Mouse (Mus musculus): Measurements from ENCODE around the gene Dpy30. TPM values are rescaled to one million over a fixed set of nuclear protein-coding genes. Genes with fewer than 3 reads are reported as not detected.
A peak's percentile ranks its signal among the peaks of the same experiment; 100 is the strongest.
"Not testable (repeated sequence)": the region's sequence is repeated elsewhere in the genome, so short reads cannot be mapped to it uniquely, and the experiment has no call there.

Dpy30 gene
- polyA plus RNA-seq, 2 experiments = 104 to 145 TPM

GRCm38 (mm10) chr17:74338225-74338931 is 14.6 kb upstream of the Dpy30 start:
- no peak for TF ChIP-seq EP300 (IDR thresholded peaks at IDR 0.05; ENCODE audit: low read depth)
- TF ChIP-seq CTCF (IDR thresholded peaks at IDR 0.05; ENCODE audit: low read depth) = 0 out of 2 replicates have a peak, but pooled peaks have one; percentile 3
- peak overlapping the region; percentile 84 for H3K4me2 ChIP-seq (ENCODE audit: low read depth)
- H3K4me3 ChIP-seq (ENCODE audit: insufficient read depth in 1 of 2, low read depth in 2 of 2, low read length in 2 of 2) = peak overlapping the region; percentile 68 to 86
- H3K36me3 ChIP-seq (replicated peaks; ENCODE audit: control insufficient read depth, insufficient read depth, low read depth) = no peaks in the 10 kb centered on the region
- under 1% methylated on average over 47 of the region's 50 CpGs for WGBS (ENCODE audit: insufficient replicate concordance)
- H3K4me1 ChIP-seq (replicated peaks; ENCODE audit: control insufficient read depth in 2 of 2, insufficient read depth in 2 of 2, low read length in 1 of 2) = peaks cover 12 to 20% of the 10 kb centered on the region in 2 experiments
- peak overlapping the region; percentile 82 for H3K9ac ChIP-seq (replicated peaks)
- peak; percentile 88 to 90 (median 89) for DNase-seq (ENCODE audit: low read depth in 3 of 3, low spot score in 3 of 3)
- peak overlapping the region; percentile 81 for H3K27ac ChIP-seq
- H3K27me3 ChIP-seq (ENCODE audit: control insufficient read depth, insufficient read depth, low read length) = no peaks in the 10 kb centered on the region
- peak; percentile 95 for ATAC-seq (ENCODE audit: insufficient read depth)
- no peaks in the 10 kb centered on the region for H3K9me3 ChIP-seq (ENCODE audit: control insufficient read depth, low read length)

DNA sequence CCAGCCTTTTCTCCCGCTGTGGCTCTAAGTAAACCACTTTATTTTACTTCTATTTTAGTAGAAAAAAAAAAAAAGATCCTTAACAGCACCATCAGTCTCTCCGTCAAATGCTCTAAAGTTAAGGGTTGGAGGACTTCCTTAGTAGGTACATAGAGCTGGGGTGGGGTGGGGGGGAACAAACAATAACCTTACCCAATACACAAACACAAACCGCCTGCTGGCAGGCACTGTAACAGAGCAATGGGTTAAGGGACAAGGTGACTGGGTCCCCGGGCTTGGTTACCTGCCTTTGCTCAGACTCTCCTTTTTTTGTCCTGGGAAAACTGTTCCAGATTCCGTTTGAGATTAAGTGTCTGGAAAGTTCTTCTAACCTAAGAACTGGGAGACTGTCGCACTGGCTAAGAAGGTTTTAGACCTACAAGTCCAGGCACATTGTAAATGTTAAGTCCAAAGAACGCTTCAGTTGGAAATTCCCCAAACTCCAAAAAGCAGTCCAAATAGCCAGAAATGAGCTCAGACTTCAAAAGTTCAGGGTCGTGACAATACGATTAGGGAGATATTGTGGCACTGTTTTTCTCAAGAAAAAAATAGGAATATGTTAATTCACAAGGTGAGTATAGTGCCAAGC is 7.4 kb upstream of the Dpy30 start:
- Histone ChIP-seq H3K9ac (replicated peaks) (no peak overlapping the region), H3K4me2 (ENCODE audit: low read depth) (no peak overlapping the region), H3K27ac (no peak overlapping the region), H3K4me1 (replicated peaks; ENCODE audit: control insufficient read depth in 2 of 2, insufficient read depth in 2 of 2, low read length in 1 of 2) (no peaks in the 10 kb centered on the region; a peak in 1 of 4 replicates), H3K36me3 (replicated peaks; ENCODE audit: control insufficient read depth, insufficient read depth, low read depth) (no peaks in the 10 kb centered on the region), H3K9me3 (ENCODE audit: control insufficient read depth, low read length) (no peaks in the 10 kb centered on the region), H3K27me3 (ENCODE audit: control insufficient read depth, insufficient read depth, low read length) (no peaks in the 10 kb centered on the region), H3K4me3 (ENCODE audit: insufficient read depth in 1 of 2, low read depth in 2 of 2, low read length in 2 of 2) (no peak overlapping the region)
- 60% methylated on average over 9 of the region's 9 CpGs for WGBS (ENCODE audit: insufficient replicate concordance)
- ATAC-seq (ENCODE audit: insufficient read depth) = peak; percentile 52
- DNase-seq (ENCODE audit: low read depth in 3 of 3, low spot score in 3 of 3) = no peak
- TF ChIP-seq EP300 (IDR thresholded peaks at IDR 0.05; ENCODE audit: low read depth) (no peak), CTCF (IDR thresholded peaks at IDR 0.05; ENCODE audit: low read depth) (no peak)

GRCm38 (mm10) chr17:74328146-74328545 is 4.4 kb upstream of the Dpy30 start:
- peak; percentile 76 for TF ChIP-seq CTCF (IDR thresholded peaks at IDR 0.05; ENCODE audit: low read depth)
- H3K9me3 ChIP-seq (ENCODE audit: control insufficient read depth, low read length); H3K4me2 ChIP-seq (ENCODE audit: low read depth); H3K4me3 ChIP-seq (ENCODE audit: insufficient read depth in 1 of 2, low read depth in 2 of 2, low read length in 2 of 2); H3K36me3 ChIP-seq (replicated peaks; ENCODE audit: control insufficient read depth, insufficient read depth, low read depth); H3K4me1 ChIP-seq (replicated peaks; ENCODE audit: control insufficient read depth in 2 of 2, insufficient read depth in 2 of 2, low read length in 1 of 2); ATAC-seq (ENCODE audit: insufficient read depth); H3K27ac ChIP-seq; H3K9ac ChIP-seq (replicated peaks); H3K27me3 ChIP-seq (ENCODE audit: control insufficient read depth, insufficient read depth, low read length): not testable (repeated sequence)
- WGBS (ENCODE audit: insufficient replicate concordance) = 42% methylated on average over 2 of the region's 2 CpGs
- DNase-seq (ENCODE audit: low read depth in 3 of 3, low spot score in 3 of 3) = peak in 2 of 3 experiments; percentile 48 to 63

DNA sequence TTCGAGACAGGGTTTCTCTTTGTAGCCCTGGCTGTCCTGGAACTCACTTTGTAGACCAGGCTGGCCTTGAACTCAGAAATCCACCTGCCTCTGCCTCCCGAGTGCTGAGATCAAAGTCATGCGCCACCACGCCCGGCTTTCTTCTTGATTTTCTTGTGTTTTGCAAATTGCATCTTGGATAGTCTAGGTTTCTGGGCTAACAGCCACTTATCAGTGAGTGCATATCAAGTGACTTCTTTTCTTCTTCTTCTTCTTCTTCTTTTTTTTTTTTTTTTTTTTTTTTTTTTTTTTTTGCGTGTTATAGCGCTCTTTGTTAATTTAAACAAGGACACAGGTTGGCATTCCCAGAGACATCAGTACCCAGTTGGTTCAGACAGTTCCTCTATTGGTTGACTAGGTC is 3.5 kb upstream of the Dpy30 start:
- not testable (repeated sequence) for H3K4me2 ChIP-seq (ENCODE audit: low read depth); H3K9ac ChIP-seq (replicated peaks); H3K4me3 ChIP-seq (ENCODE audit: insufficient read depth in 1 of 2, low read depth in 2 of 2, low read length in 2 of 2); ATAC-seq (ENCODE audit: insufficient read depth); DNase-seq (ENCODE audit: low read depth in 3 of 3, low spot score in 3 of 3); H3K4me1 ChIP-seq (replicated peaks; ENCODE audit: control insufficient read depth in 2 of 2, insufficient read depth in 2 of 2, low read length in 1 of 2); H3K27ac ChIP-seq; H3K9me3 ChIP-seq (ENCODE audit: control insufficient read depth, low read length); H3K27me3 ChIP-seq (ENCODE audit: control insufficient read depth, insufficient read depth, low read length); H3K36me3 ChIP-seq (replicated peaks; ENCODE audit: control insufficient read depth, insufficient read depth, low read depth)
- WGBS (ENCODE audit: insufficient replicate concordance) = 72% methylated on average over 7 of the region's 7 CpGs

DNA sequence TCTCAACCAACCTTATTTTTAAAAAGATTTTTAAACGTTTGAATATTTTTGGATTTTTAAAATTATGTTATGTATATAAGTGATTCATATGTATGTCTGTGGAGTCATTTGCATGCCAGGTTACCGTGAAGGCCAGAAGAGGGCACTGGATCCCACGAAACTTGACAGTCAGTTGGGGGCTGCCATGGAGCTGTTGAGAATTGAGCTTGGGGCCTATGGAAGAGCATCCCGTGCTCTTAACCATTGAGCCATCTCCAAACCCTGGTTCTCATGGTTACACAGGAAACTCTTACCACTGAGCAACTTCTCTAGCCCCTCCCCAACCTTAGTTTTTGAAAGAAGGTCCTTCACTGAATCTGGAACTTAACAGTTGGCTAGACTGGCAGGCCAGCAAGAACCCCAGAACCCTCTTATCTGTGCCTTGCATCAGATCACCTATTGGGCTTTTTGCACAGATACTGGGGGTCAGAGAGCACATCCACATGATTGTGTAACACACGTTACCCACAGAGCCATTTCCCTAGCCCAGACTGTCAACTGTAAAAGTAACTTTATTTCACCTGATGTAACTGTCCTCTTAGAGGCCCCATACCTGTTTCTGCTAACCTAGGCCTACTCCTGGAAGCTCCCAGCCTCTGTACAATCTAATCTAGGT is 1.2 kb downstream of the Dpy30 start:
- WGBS (ENCODE audit: insufficient replicate concordance) = 40% methylated on average over 5 of the region's 5 CpGs
- DNase-seq (ENCODE audit: low read depth in 3 of 3, low spot score in 3 of 3) = no peak
- Histone ChIP-seq H3K4me3 (ENCODE audit: insufficient read depth in 1 of 2, low read depth in 2 of 2, low read length in 2 of 2) (no peak overlapping the region), H3K9me3 (ENCODE audit: control insufficient read depth, low read length) (no peaks in the 10 kb centered on the region), H3K27me3 (ENCODE audit: control insufficient read depth, insufficient read depth, low read length) (no peaks in the 10 kb centered on the region), H3K4me2 (ENCODE audit: low read depth) (no peak overlapping the region), H3K9ac (replicated peaks) (no peak overlapping the region), H3K4me1 (replicated peaks; ENCODE audit: control insufficient read depth in 2 of 2, insufficient read depth in 2 of 2, low read length in 1 of 2) (no peaks in the 10 kb centered on the region), H3K27ac (no peak overlapping the region), H3K36me3 (replicated peaks; ENCODE audit: control insufficient read depth, insufficient read depth, low read depth) (no peaks in the 10 kb centered on the region)
- TF ChIP-seq EP300 (IDR thresholded peaks at IDR 0.05; ENCODE audit: low read depth) (no peak), CTCF (IDR thresholded peaks at IDR 0.05; ENCODE audit: low read depth) (peak; percentile 45)
- ATAC-seq (ENCODE audit: insufficient read depth) = no peak

Measured in liver, embryonic 14.5 days (tissue).